Mouse (Mus musculus) brain, embryonic 18.5 days (tissue): Measurements from ENCODE around the gene Ptprk.

Source experiments
- DNase-seq: peaks from one replicate; pipeline ENCODE4 v3.0.0-alpha.2; 2012; ENCODE audit warnings: low read depth, low spot score

Ptprk gene

DNA sequence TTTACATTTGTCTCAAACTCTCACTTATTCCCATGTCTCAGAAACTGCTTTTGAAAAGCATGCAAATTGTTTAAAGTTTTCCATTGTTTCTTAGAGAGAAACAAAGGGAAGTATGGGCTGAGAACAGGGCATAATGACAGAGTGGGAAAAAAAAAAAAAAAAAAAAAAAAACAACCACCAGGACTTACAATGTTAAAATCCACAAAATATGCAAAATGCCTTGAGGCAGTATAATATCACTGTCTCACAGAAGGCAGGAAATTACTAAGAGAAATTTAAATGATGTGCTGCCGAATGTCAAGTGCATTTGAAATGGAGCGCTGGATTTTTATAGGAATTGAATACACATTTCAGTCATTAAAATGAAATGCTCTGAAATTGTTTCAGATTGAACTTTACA lies 567.3 kb downstream of the Ptprk start:
- DNase-seq: no peak
